Mouse (Mus musculus) kidney, postnatal 10 days (tissue): ENCODE measurements around the gene Wbp1.
A peak's percentile ranks its signal among the peaks of the same experiment; 100 is the strongest.

Source experiments
- DNase-seq: peaks from one replicate; pipeline ENCODE4 v3.0.0; 2021; ENCODE audit warnings: mixed read lengths

Wbp1 gene

DNA sequence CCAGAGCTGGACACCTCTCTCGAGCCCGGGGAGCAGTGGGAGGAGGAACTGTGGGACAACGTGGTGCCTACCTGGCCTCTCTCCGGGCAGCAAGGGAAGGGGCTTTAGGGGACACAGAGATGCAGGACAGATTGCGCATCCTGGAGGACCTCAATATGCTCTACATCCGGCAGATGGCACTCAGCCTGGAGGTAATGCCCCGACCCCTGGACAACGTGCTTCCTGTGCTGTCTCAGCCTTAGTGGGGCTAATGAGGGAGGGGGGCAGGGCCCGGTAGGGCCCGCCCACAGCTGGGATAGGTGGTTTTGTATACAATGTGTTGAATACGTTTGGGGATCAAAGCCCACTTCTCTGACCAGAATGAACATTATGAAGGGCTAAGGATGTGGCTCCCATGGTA, 16.7 kb upstream of the Wbp1 start:
- DNase-seq, result peak; percentile 69

GRCm38 (mm10) chr6:83137576-83137950, 16.2 kb upstream of the Wbp1 start:
- DNase-seq, result peak; percentile 96

DNA sequence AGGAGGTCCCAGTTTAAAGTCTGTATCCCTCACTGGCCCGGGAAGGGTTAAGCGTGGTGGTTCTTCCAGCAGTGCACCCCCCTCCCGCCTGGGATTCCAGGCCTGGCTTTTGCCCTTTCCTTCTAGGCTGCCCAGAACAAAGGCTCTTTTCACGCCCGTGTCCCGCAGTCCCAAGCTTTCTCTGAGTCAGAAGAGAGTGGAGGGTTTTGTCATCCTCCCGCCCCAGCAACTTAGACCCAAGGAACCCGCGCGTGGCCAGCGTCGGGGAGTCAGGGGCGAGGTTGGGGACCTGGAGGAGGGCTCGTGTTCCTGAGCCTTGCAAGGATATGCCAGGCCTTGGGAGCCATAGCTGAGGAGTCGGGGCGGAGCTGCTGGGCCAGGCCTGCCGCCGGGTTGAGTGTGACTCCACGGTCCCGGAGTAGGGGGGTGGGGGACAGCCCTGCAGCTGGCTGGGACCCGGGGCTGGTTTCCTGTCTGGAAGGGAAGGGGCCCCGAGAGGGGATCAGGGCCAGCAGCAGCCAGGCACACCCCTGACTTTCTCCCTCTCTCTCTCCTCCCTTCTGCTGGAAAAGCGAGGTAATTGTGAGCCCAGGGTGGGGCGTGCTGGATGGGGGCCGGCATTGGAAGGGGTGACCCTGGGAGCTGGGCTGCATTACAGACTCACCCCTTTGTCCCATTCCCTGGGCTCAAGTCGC, 15.7 kb upstream of the Wbp1 start:
- DNase-seq, result peak; percentile 86

DNA sequence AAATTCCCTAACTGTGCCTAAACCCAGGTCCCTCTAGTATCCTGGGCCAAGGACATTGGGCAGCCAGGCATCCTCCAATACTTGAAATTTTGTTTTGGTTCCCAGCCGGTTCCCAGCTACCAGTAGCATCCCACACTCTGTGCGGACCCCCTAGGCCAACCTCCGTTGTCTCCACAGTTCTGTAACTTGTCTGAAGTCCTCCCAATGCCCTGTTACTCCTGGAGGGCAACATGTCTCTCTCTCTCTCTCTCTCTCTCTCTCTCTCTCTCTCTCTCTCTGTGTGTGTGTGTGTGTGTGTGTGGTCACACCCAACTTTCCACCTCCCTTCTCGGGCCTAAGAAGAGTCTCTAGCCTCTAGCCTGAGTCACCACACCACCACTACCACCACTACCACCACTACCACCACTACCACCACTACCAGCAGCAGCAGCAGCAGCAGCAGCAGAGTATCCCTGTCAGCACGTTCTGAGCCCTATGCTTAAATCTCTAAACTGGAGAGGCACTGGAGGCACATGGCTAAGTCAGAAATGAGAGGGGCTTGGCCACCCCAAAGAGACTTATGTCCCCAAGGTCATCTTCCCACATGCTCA, 15.0 kb upstream of the Wbp1 start:
- no peak for DNase-seq

DNA sequence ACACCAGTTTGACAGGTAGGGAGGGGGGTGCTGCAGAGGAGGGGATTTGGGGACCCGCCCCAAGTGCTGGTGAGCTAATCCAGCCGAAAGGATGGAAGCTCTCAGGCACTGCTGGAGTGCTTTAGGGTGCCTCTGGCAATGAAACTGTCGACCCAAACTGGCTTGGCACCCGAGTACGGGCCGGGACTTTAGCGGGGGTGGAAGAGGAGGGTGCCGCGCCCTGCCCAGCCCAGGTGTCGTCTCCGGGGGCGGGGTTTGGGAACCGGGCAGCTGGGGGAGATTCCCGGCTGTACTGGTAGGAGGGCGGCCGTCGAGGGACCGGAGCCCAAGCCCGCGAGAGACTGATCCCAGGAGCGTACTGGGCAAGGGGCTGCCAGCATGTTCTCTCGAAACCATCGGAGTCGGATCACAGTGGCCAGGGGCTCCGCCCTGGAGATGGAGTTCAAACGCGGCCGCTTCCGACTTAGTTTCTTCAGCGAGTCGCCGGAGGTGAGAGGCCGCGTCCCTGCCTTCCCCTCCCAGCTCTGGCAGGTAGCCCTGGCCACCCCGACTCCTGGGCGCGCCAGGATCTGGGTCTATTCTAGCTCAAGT, 14.3 kb upstream of the Wbp1 start:
- peak; percentile 76 for DNase-seq

DNA sequence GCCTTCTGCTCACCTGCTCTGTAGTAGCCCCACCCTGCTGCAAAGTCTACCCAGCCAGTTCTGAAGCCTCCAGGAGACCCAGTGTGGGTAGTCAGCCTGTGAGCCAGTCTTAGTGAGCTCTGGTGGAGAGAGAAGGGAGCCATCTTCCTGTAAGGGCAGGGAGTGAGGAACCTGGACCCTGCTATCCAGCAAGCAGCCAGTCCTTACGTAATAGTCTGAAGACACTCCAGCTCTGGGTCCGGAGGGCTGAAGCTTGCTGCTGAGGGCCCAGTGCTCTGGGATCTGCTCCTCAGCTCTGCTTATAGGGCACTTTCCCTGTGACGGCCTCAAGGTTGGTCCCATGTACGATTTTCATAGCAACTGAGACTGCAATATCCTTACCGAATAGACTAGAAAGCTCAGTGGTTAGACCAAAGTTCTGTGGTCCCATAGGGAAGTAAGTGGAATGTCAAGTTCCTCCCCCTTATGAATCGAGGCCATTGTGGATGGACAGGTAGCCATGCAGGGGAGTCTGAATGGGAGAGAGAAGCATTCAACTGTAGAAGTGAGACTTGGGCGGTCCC, 13.7 kb upstream of the Wbp1 start, which contains the start of gene Rtkn:
Gene Rtkn (plus strand): TSS at position 513 of the 563 bp plus-strand sequence.
- peak; percentile 31 for DNase-seq

- DNase-seq, result no peak
Measured at GRCm38 (mm10) chr6:83134226-83134625, 12.9 kb upstream of the Wbp1 start.

- no peak for DNase-seq
Measured at GRCm38 (mm10) chr6:83132176-83132919, 11.0 kb upstream of the Wbp1 start.

- peak; percentile 65 for DNase-seq
Measured at GRCm38 (mm10) chr6:83131469-83132034, 10.2 kb upstream of the Wbp1 start.

GRCm38 (mm10) chr6:83127419-83127818, 6.1 kb upstream of the Wbp1 start:
- DNase-seq, result no peak

DNA sequence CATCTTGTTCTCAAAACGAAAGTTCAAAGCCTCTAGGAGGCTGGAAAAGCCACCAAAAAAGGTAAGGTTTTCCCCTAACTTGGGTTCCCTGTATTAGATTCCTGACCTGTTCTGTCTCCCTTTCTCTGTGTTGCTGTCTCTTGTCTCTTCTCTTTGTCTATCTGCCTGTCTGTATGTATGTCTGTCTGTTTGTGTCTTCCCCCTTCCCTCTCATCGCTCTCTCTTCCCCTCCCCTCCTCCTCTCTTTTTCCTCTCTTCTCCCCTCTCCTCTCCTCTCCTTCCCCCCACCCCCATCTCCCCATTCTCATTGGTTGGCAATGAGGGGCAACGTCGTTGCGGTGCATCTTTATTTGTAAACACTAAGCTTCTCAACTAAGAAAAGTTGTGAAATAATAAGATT, 4.0 kb upstream of the Wbp1 start, which contains the start of gene Ino80b:
Gene Ino80b (minus strand): TSS at position 101 of the 400 bp plus-strand sequence.
- DNase-seq, result no peak

DNA sequence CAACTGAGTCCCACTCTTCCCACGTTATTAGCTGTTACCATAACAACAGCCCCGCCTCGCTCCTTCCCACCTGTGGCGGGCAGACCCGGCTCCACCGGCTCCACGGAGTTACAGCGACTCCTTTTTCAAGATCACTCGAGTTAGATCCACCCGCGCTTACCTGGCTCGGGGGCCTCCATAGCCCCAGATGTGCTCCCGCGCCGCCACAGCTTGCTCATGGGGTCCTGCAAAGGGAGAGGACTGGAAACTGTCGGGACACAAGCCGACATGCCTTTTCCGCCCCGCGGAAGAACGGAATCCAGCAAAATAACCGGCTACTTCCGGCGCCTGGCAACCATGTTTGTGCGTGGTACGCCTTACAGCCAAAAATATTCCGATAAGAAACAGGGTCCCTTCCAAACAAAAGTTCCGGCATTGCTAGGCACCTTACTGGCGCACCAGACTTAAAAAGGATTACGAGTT, 3.5 kb upstream of the Wbp1 start:
- peak; percentile 95 for DNase-seq

GRCm38 (mm10) chr6:83122961-83123360, 1.6 kb upstream of the Wbp1 start:
- DNase-seq, result no peak

GRCm38 (mm10) chr6:83121863-83122710, 728 bp upstream of the Wbp1 start:
- DNase-seq, result peak; percentile 50

- DNase-seq, result peak; percentile 66
Measured at GRCm38 (mm10) chr6:83119734-83120051, 1.7 kb downstream of the Wbp1 start.

- peak; percentile 14 for DNase-seq
Measured at GRCm38 (mm10) chr6:83118825-83119733, 2.3 kb downstream of the Wbp1 start.

- DNase-seq, result peak; percentile 20
Measured at GRCm38 (mm10) chr6:83118369-83118768, 3.0 kb downstream of the Wbp1 start.

- peak; percentile 21 for DNase-seq
Measured at GRCm38 (mm10) chr6:83117616-83118015, 3.7 kb downstream of the Wbp1 start.

- no peak for DNase-seq
Measured at GRCm38 (mm10) chr6:83117165-83117438, 4.3 kb downstream of the Wbp1 start.

DNA sequence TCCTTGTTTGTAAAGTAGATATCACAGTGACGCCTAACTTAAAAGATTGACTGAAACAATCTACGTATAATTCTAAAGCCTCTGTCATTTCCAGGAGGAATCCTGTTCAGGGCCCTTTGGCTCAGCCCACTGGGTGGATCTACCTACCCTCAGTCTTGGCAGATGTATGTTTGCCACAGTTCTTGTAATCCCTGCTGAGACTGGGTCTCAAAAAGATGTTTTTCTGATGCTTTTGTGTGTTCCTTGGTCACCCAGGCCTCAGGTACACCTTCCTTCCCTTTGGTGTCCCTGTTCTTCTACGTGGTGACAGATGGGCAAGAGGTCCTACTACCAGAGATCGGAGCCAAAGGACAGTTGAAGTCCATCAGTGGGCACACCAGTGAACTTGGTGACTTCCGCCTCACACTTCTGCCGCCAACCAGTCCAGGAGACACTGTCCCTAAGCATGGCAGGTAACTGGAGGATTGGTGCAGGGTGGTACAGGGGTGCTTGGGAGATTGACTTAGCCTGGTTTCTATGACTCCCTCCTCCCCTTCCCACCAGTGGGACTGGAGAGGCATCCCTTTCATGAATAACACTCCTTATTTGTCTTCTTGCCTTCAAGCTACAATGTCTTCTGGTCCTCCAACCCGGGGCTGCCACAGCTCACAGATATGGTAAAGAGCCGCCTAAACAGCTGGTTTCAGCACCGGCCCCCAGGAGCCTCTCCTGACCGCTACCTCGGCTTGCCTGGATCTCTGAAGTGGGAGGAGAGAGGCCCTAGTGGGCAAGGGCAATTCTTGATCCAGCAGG, 4.8 kb downstream of the Wbp1 start:
- DNase-seq, result peak; percentile 11
